Mouse (Mus musculus): ENCODE measurements around the gene Mdfi. TPM values are rescaled to one million over a fixed set of nuclear protein-coding genes. Genes with fewer than 3 reads are reported as not detected.
A peak's percentile ranks its signal among the peaks of the same experiment; 100 is the strongest.

Mdfi gene
- polyA plus RNA-seq, 1 experiment from 2014 or later: 3.6 TPM

GRCm38 (mm10) chr17:47795446-47795845 is 39.0 kb downstream of the Mdfi start:
- 35% methylated on average over 3 of the region's 3 CpGs for WGBS
- no peaks in the 10 kb centered on the region for H3K36me3 ChIP-seq
- no peak for ATAC-seq (ENCODE audit: low read depth)

GRCm38 (mm10) chr17:47793377-47793776 is 41.1 kb downstream of the Mdfi start:
- Histone ChIP-seq H3K4me1 (replicated peaks) (peaks cover 30% of the 10 kb centered on the region), H3K27ac (replicated peaks) (no peak overlapping the region), H3K9me3 (no peaks in the 10 kb centered on the region), H3K4me2 (no peak overlapping the region), H3K4me3 (no peak overlapping the region), H3K36me3 (no peaks in the 10 kb centered on the region), H3K27me3 (peaks cover 8% of the 10 kb centered on the region; the same call in 1 of the 2 replicates), H3K9ac (no peak overlapping the region)
- 15% methylated on average over 9 of the region's 9 CpGs for WGBS
- ATAC-seq (ENCODE audit: low read depth): peak; percentile 60

More at GRCm38 (mm10) chr17:47795446-47795845, 39.0 kb downstream of the Mdfi start:
- H3K9me3 ChIP-seq: no peaks in the 10 kb centered on the region
- H3K27me3 ChIP-seq: peaks cover 8% of the 10 kb centered on the region; the same call in 1 of the 2 replicates
- H3K4me3 ChIP-seq: no peak overlapping the region
- H3K4me1 ChIP-seq (replicated peaks): peaks cover 24% of the 10 kb centered on the region
- H3K9ac ChIP-seq: no peak overlapping the region
- no peak overlapping the region for H3K4me2 ChIP-seq
- H3K27ac ChIP-seq (replicated peaks): no peak overlapping the region

- WGBS: 21% methylated on average over 15 of the region's 15 CpGs
- Histone ChIP-seq H3K4me1 (replicated peaks) (peaks cover 36% of the 10 kb centered on the region), H3K9me3 (no peaks in the 10 kb centered on the region), H3K9ac (no peak overlapping the region), H3K27ac (replicated peaks) (no peak overlapping the region), H3K27me3 (peaks cover 12% of the 10 kb centered on the region; the same call in 1 of the 2 replicates), H3K4me2 (no peak overlapping the region), H3K4me3 (no peak overlapping the region), H3K36me3 (no peaks in the 10 kb centered on the region)
- ATAC-seq (ENCODE audit: low read depth): peak; percentile 64
Observed at GRCm38 (mm10) chr17:47792098-47792863, 42.2 kb downstream of the Mdfi start.

- Histone ChIP-seq H3K4me3 (no peak overlapping the region), H3K36me3 (no peaks in the 10 kb centered on the region), H3K4me2 (no peak overlapping the region), H3K4me1 (replicated peaks) (peaks cover 23% of the 10 kb centered on the region), H3K9ac (no peak overlapping the region), H3K27me3 (peaks cover 18% of the 10 kb centered on the region; the same call in 1 of the 2 replicates), H3K9me3 (no peaks in the 10 kb centered on the region), H3K27ac (replicated peaks) (no peak overlapping the region)
- no peak for ATAC-seq (ENCODE audit: low read depth)
- 58% methylated on average over 6 of the region's 6 CpGs for WGBS
Observed at GRCm38 (mm10) chr17:47788996-47789395, 45.5 kb downstream of the Mdfi start.

- peaks cover 23% of the 10 kb centered on the region for H3K4me1 ChIP-seq (replicated peaks)
- 5% methylated on average over 4 of the region's 4 CpGs for WGBS
- no peaks in the 10 kb centered on the region for H3K36me3 ChIP-seq
- H3K4me2 ChIP-seq: no peak overlapping the region
- H3K9me3 ChIP-seq: no peaks in the 10 kb centered on the region
- H3K4me3 ChIP-seq: no peak overlapping the region
- no peak overlapping the region for H3K9ac ChIP-seq
- H3K27ac ChIP-seq (replicated peaks): no peak overlapping the region
- ATAC-seq (ENCODE audit: low read depth): no peak
- peaks cover 18% of the 10 kb centered on the region; the same call in 1 of the 2 replicates for H3K27me3 ChIP-seq
Observed at GRCm38 (mm10) chr17:47788306-47788705, 46.2 kb downstream of the Mdfi start.

GRCm38 (mm10) chr17:47787632-47788031 is 46.9 kb downstream of the Mdfi start:
- no peak overlapping the region for H3K4me3 ChIP-seq
- WGBS: 45% methylated on average over 8 of the region's 8 CpGs

GRCm38 (mm10) chr17:47784411-47784810 is 50.1 kb downstream of the Mdfi start:
- H3K4me3 ChIP-seq: no peak overlapping the region
- H3K4me1 ChIP-seq (replicated peaks): peaks cover 13% of the 10 kb centered on the region
- H3K36me3 ChIP-seq: no peaks in the 10 kb centered on the region
- H3K27ac ChIP-seq (replicated peaks): no peak overlapping the region
- WGBS: 90% methylated on average over 6 of the region's 6 CpGs
- H3K9me3 ChIP-seq: no peaks in the 10 kb centered on the region
- ATAC-seq (ENCODE audit: low read depth): no peak
- no peak overlapping the region for H3K9ac ChIP-seq
- no peak overlapping the region for H3K4me2 ChIP-seq
- H3K27me3 ChIP-seq: peaks cover 12% of the 10 kb centered on the region; the same call in 1 of the 2 replicates

More at GRCm38 (mm10) chr17:47787632-47788031, 46.9 kb downstream of the Mdfi start:
- Histone ChIP-seq H3K27me3 (peaks cover 18% of the 10 kb centered on the region; the same call in 1 of the 2 replicates), H3K4me2 (no peak overlapping the region), H3K9ac (no peak overlapping the region), H3K27ac (replicated peaks) (no peak overlapping the region), H3K4me1 (replicated peaks) (peaks cover 18% of the 10 kb centered on the region), H3K9me3 (no peaks in the 10 kb centered on the region), H3K36me3 (no peaks in the 10 kb centered on the region)
- no peak for ATAC-seq (ENCODE audit: low read depth)

- WGBS: 81% methylated on average over 8 of the region's 8 CpGs
- Histone ChIP-seq H3K4me1 (replicated peaks) (peaks cover 8% of the 10 kb centered on the region), H3K36me3 (no peaks in the 10 kb centered on the region), H3K4me2 (no peak overlapping the region), H3K27ac (replicated peaks) (no peak overlapping the region), H3K9ac (no peak overlapping the region), H3K9me3 (no peaks in the 10 kb centered on the region), H3K27me3 (peaks cover 12% of the 10 kb centered on the region; the same call in 1 of the 2 replicates), H3K4me3 (no peak overlapping the region)
- ATAC-seq (ENCODE audit: low read depth): no peak
Observed at GRCm38 (mm10) chr17:47783445-47784223, 50.9 kb downstream of the Mdfi start.

GRCm38 (mm10) chr17:47782486-47782885 is 52.0 kb downstream of the Mdfi start:
- H3K36me3 ChIP-seq: no peaks in the 10 kb centered on the region
- H3K9me3 ChIP-seq: no peaks in the 10 kb centered on the region
- H3K9ac ChIP-seq: no peak overlapping the region
- 82% methylated on average over 3 of the region's 3 CpGs for WGBS
- no peak for ATAC-seq (ENCODE audit: low read depth)
- H3K27me3 ChIP-seq: peaks cover 9% of the 10 kb centered on the region; the same call in 1 of the 2 replicates
- H3K27ac ChIP-seq (replicated peaks): no peak overlapping the region
- no peak overlapping the region for H3K4me3 ChIP-seq
- no peak overlapping the region for H3K4me2 ChIP-seq
- no peaks in the 10 kb centered on the region for H3K4me1 ChIP-seq (replicated peaks)

GRCm38 (mm10) chr17:47780470-47780869 is 54.0 kb downstream of the Mdfi start:
- Histone ChIP-seq H3K4me3 (no peak overlapping the region), H3K4me2 (no peak overlapping the region), H3K27ac (replicated peaks) (no peak overlapping the region), H3K9ac (no peak overlapping the region), H3K36me3 (no peaks in the 10 kb centered on the region), H3K9me3 (no peaks in the 10 kb centered on the region), H3K27me3 (0 out of 2 replicates have a peak, but pooled peaks cover 3% of the 10 kb centered on the region), H3K4me1 (replicated peaks) (no peaks in the 10 kb centered on the region)
- 84% methylated on average over 10 of the region's 10 CpGs for WGBS
- ATAC-seq (ENCODE audit: low read depth): no peak

- Histone ChIP-seq H3K27me3 (0 out of 2 replicates have a peak, but pooled peaks cover 3% of the 10 kb centered on the region), H3K27ac (replicated peaks) (no peak overlapping the region), H3K4me3 (no peak overlapping the region), H3K36me3 (no peaks in the 10 kb centered on the region), H3K9me3 (peaks cover 7% of the 10 kb centered on the region; the same call in 1 of the 2 replicates), H3K9ac (no peak overlapping the region), H3K4me1 (replicated peaks) (no peaks in the 10 kb centered on the region), H3K4me2 (no peak overlapping the region)
- WGBS: 57% methylated on average over 2 of the region's 2 CpGs
- no peak for ATAC-seq (ENCODE audit: low read depth)
Observed at GRCm38 (mm10) chr17:47777141-47777540, 57.4 kb downstream of the Mdfi start.

GRCm38 (mm10) chr17:47773604-47774003 is 60.9 kb downstream of the Mdfi start:
- H3K4me3 ChIP-seq: no peak overlapping the region
- no peak overlapping the region for H3K9ac ChIP-seq
- H3K9me3 ChIP-seq: peaks cover 8% of the 10 kb centered on the region; the same call in 1 of the 2 replicates
- H3K4me1 ChIP-seq (replicated peaks): no peaks in the 10 kb centered on the region
- ATAC-seq (ENCODE audit: low read depth): no peak
- no peak overlapping the region for H3K27ac ChIP-seq (replicated peaks)
- no peaks in the 10 kb centered on the region for H3K27me3 ChIP-seq
- 68% methylated on average over 6 of the region's 6 CpGs for WGBS
- H3K36me3 ChIP-seq: no peaks in the 10 kb centered on the region
- H3K4me2 ChIP-seq: no peak overlapping the region
